Mouse (Mus musculus): ENCODE data around the gene Pgrmc1. TPM values are rescaled to one million over a fixed set of nuclear protein-coding genes. Genes with fewer than 3 reads are reported as not detected.

Gene Pgrmc1
- polyA plus RNA-seq (2017; shearing (Covaris generic)): 67.3 TPM

GRCm38 (mm10) chrX:36597707-36598389 lies at the start of gene Pgrmc1:
Gene Pgrmc1, plus strand, starts transcription at chrX:36598206.

DNA sequence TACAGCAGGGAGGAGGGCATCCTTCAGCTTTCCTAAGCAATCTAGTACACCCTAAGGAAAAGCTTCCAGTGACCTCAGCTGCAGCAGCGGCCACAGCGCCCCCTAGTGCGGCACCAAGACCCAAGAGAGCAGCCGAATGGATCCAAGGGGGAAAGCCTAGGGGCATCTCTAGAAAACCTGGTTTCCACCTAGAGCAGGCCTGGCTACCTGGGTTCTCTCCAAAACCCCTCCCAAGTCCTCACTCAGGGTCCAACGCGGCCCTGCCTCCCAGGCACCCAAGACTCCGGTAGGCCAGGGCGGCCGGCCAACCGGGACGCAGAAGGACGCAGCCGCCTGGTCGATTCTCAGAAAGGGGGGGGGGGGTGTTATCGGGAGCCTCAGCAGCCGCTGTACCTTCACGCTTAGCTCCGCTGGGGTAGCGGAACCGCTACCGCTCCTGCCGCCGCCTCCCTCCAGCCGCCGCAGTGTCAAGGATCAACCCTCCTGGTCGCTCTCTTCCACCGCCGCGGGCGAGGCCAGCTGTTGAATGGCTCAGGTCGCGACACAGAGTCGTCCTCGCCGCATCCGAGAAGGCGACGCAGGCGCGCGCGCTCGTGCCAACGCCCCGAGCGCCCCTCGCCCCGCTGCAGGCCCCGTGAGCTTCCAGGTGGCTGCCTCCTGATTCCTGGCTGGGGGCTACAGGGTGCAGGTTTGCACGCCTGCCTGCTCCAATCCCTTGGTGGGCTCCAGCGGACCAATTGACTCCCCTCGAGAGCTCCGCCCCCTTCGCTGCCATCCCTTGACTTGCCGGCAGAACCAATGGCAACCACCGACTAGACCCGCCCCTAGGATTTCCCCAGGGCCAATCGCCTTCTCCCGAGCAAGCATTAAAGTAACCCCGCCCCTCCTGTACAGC lies 46.9 kb downstream of the Pgrmc1 start, which contains the start of gene Akap17b:
Akap17b (minus strand) TSS at position 739 of the 895 bp plus-strand sequence.

Other genes starting within 250 kb of the Pgrmc1 start
- not detected for gene Gm6268, start 196.9 kb upstream of the Pgrmc1 start, polyA plus RNA-seq (2017; shearing (Covaris generic))
- gene Gm14569, start 106.4 kb upstream of the Pgrmc1 start, polyA plus RNA-seq (2017; shearing (Covaris generic)): not detected
- 1.0 TPM for gene Akap17b, start 47.2 kb downstream of the Pgrmc1 start, polyA plus RNA-seq (2017; shearing (Covaris generic))
- gene Slc25a43, start 145.5 kb downstream of the Pgrmc1 start, polyA plus RNA-seq (2017; shearing (Covaris generic)): 0.50 TPM
- gene Slc25a5, start 197.4 kb downstream of the Pgrmc1 start, polyA plus RNA-seq (2017; shearing (Covaris generic)): 685 TPM